Mouse (Mus musculus) thymus, adult 2 months (tissue): ENCODE data around the gene Syt7.

Experiments
- CTCF ChIP-seq: fragments of 200-500 bp; IDR thresholded peaks from 2 replicates; pipeline ENCODE4 v1.5.1; 2012; ENCODE audit warnings: mild to moderate bottlenecking, control low read depth, low read length, moderate library complexity, borderline replicate concordance; ENCODE audit not compliant: control insufficient read depth, poor library complexity, insufficient read depth; ENCODE audit errors: extremely low read depth
- POLR2A ChIP-seq: fragments of 200-500 bp; IDR thresholded peaks from 2 replicates; pipeline ENCODE4 v1.6.1; 2012; ENCODE audit warnings: mild to moderate bottlenecking, low read length, control low read depth, moderate library complexity; ENCODE audit not compliant: control insufficient read depth, poor library complexity, insufficient read depth; ENCODE audit errors: extremely low read depth

DNA sequence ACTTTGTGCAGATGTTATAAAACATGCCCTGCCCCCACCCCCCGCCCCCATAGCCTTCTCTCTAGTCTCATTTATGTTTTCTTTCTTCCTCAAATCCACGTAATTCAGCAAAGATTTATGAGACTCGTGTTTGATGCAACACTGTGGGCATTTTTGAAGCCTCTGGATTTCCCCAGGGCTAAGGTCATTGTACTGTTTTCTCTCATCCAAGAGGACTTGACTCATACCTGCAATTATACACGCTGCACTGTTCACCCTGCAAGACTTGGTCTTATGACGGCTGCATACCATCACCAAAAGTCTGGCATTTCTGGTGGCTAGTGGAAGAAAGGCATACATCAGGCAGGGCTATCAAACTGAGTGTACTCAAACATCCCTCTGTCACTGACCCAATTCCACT, 8.9 kb upstream of the Syt7 start:
- TF ChIP-seq CTCF, result no peak
- no peak for TF ChIP-seq POLR2A
